Mouse (Mus musculus): ENCODE results near the gene C5ar1. TPM values are rescaled to one million over a fixed set of nuclear protein-coding genes. Genes with fewer than 3 reads are reported as not detected.

The C5ar1 gene
- total RNA-seq, 1 experiment, result not detected

DNA sequence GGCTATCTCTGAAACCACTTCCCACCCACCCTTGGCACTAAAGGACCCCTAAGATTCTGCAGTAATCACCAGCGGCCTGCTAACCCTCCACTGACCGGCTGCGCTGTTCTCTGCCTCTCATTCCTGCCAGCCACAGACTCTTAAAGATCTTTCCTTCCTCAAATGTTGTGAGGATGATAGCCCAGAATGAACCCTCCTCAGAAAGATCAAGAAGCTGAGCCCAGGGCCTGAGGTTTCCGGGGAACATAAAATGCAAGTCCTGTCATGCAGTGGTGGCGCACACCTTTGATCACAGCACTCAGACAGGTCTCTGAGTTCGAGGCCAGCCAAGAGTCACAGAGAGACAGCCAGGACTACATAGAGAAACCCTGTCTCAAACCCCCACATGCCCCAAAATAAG, 17.1 kb downstream of the C5ar1 start:
- in situ Hi-C loops (cut with MboI; ENCODE audit: low sequenced_read_pairs in 2 of 2, unreplicated experiment in 2 of 2), result no loop called here
- H3K36me3 ChIP-seq (ENCODE audit: control insufficient read depth, insufficient read depth, low read length, poor library complexity, severe bottlenecking), result no peaks in the 10 kb centered on the region
- no peak for TF ChIP-seq HCFC1 (IDR thresholded peaks at IDR 0.05; ENCODE audit: borderline replicate concordance, insufficient read depth, low read length)
- TF ChIP-seq MAFK (IDR thresholded peaks at IDR 0.05; ENCODE audit: insufficient read depth, low read depth, low read length), result no peak
- TF ChIP-seq CHD2 (IDR thresholded peaks at IDR 0.05; ENCODE audit: low read depth, low read length), result no peak
- TF ChIP-seq ZNF384 (IDR thresholded peaks at IDR 0.05; ENCODE audit: low read depth, low read length), result no peak
- no peak for TF ChIP-seq ZC3H11A (IDR thresholded peaks at IDR 0.05; ENCODE audit: borderline replicate concordance, low read depth, low read length)
- H3K9me3 ChIP-seq (ENCODE audit: control insufficient read depth, insufficient read depth, low read depth, low read length), result no peaks in the 10 kb centered on the region
- H3K27ac ChIP-seq (ENCODE audit: insufficient read depth, low read depth, low read length, poor library complexity, severe bottlenecking), result no peak overlapping the region
- H3K4me1 ChIP-seq (ENCODE audit: control insufficient read depth in 2 of 2, insufficient read depth in 2 of 2, low read length in 2 of 2, poor library complexity in 1 of 2), result peaks cover 1 to 2% of the 10 kb centered on the region in 2 experiments; a peak in 1 of 4 replicates
- H3K9ac ChIP-seq (ENCODE audit: insufficient read depth, low read depth, low read length, poor library complexity, severe bottlenecking), result no peak overlapping the region
- no peak overlapping the region for H3K4me3 ChIP-seq (ENCODE audit: insufficient read depth in 1 of 2, low read depth in 1 of 2, low read length in 2 of 2, poor library complexity in 1 of 2, severe bottlenecking in 1 of 2)
- no peak for DNase-seq (ENCODE audit: low read depth, low spot score)

- no peaks in the 10 kb centered on the region for H3K36me3 ChIP-seq (ENCODE audit: control insufficient read depth, insufficient read depth, low read length, poor library complexity, severe bottlenecking)
- H3K9ac ChIP-seq (ENCODE audit: insufficient read depth, low read depth, low read length, poor library complexity, severe bottlenecking), result no peak overlapping the region
- peaks cover 1 to 2% of the 10 kb centered on the region in 2 experiments; a peak in 1 of 4 replicates for H3K4me1 ChIP-seq (ENCODE audit: control insufficient read depth in 2 of 2, insufficient read depth in 2 of 2, low read length in 2 of 2, poor library complexity in 1 of 2)
- in situ Hi-C loops (cut with MboI; ENCODE audit: low sequenced_read_pairs in 2 of 2, unreplicated experiment in 2 of 2), result no loop called here
- H3K9me3 ChIP-seq (ENCODE audit: control insufficient read depth, insufficient read depth, low read depth, low read length), result no peaks in the 10 kb centered on the region
- no peak overlapping the region for H3K27ac ChIP-seq (ENCODE audit: insufficient read depth, low read depth, low read length, poor library complexity, severe bottlenecking)
- TF ChIP-seq ZC3H11A (IDR thresholded peaks at IDR 0.05; ENCODE audit: borderline replicate concordance, low read depth, low read length), result no peak
- TF ChIP-seq HCFC1 (IDR thresholded peaks at IDR 0.05; ENCODE audit: borderline replicate concordance, insufficient read depth, low read length), result no peak
- no peak for TF ChIP-seq ZNF384 (IDR thresholded peaks at IDR 0.05; ENCODE audit: low read depth, low read length)
- TF ChIP-seq MAFK (IDR thresholded peaks at IDR 0.05; ENCODE audit: insufficient read depth, low read depth, low read length), result no peak
- no peak for TF ChIP-seq CHD2 (IDR thresholded peaks at IDR 0.05; ENCODE audit: low read depth, low read length)
- DNase-seq (ENCODE audit: low read depth, low spot score), result peak; percentile 47
- no peak overlapping the region for H3K4me3 ChIP-seq (ENCODE audit: insufficient read depth in 1 of 2, low read depth in 1 of 2, low read length in 2 of 2, poor library complexity in 1 of 2, severe bottlenecking in 1 of 2)
These were observed 17.6 kb downstream of the C5ar1 start for GRCm38 (mm10) chr7:16241787-16242186.

DNA sequence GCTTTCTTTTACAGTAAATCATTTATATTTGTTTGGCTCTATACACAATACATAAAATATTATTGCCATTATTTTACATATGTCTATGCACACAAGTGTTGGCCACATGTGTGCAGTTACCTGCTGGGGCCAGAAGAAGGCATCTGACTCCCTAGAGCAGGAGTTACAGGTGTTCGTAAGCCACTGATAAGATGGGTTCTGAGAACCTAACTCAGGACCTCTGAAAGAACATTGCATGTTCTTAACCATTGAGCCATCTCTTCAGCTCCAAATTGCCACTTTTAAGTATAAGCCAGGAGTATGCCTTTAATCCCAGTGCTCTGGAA, 18.4 kb downstream of the C5ar1 start:
- in situ Hi-C loops (cut with MboI; ENCODE audit: low sequenced_read_pairs in 2 of 2, unreplicated experiment in 2 of 2), result no loop called here

GRCm38 (mm10) chr7:16240281-16240977, 18.9 kb downstream of the C5ar1 start:
- Histone ChIP-seq H3K4me3 (ENCODE audit: insufficient read depth in 1 of 2, low read depth in 1 of 2, low read length in 2 of 2, poor library complexity in 1 of 2, severe bottlenecking in 1 of 2) (no peak overlapping the region), H3K9ac (ENCODE audit: insufficient read depth, low read depth, low read length, poor library complexity, severe bottlenecking) (no peak overlapping the region), H3K4me1 (ENCODE audit: control insufficient read depth in 2 of 2, insufficient read depth in 2 of 2, low read length in 2 of 2, poor library complexity in 1 of 2) (peaks cover 1 to 2% of the 10 kb centered on the region in 2 experiments; a peak in 1 of 4 replicates), H3K27ac (ENCODE audit: insufficient read depth, low read depth, low read length, poor library complexity, severe bottlenecking) (no peak overlapping the region), H3K36me3 (ENCODE audit: control insufficient read depth, insufficient read depth, low read length, poor library complexity, severe bottlenecking) (no peaks in the 10 kb centered on the region), H3K9me3 (ENCODE audit: control insufficient read depth, insufficient read depth, low read depth, low read length) (no peaks in the 10 kb centered on the region)
- DNase-seq (ENCODE audit: low read depth, low spot score), result no peak
- in situ Hi-C loops (cut with MboI; ENCODE audit: low sequenced_read_pairs in 2 of 2, unreplicated experiment in 2 of 2), result no loop called here
- TF ChIP-seq MAFK (IDR thresholded peaks at IDR 0.05; ENCODE audit: insufficient read depth, low read depth, low read length), result no peak

More for the DNA sequence above, 18.4 kb downstream of the C5ar1 start:
- TF ChIP-seq ZNF384 (IDR thresholded peaks at IDR 0.05; ENCODE audit: low read depth, low read length), result no peak
- TF ChIP-seq CHD2 (IDR thresholded peaks at IDR 0.05; ENCODE audit: low read depth, low read length), result no peak
- no peak for TF ChIP-seq MAFK (IDR thresholded peaks at IDR 0.05; ENCODE audit: insufficient read depth, low read depth, low read length)
- TF ChIP-seq HCFC1 (IDR thresholded peaks at IDR 0.05; ENCODE audit: borderline replicate concordance, insufficient read depth, low read length), result no peak
- TF ChIP-seq ZC3H11A (IDR thresholded peaks at IDR 0.05; ENCODE audit: borderline replicate concordance, low read depth, low read length), result no peak
- Histone ChIP-seq H3K4me1 (ENCODE audit: control insufficient read depth in 2 of 2, insufficient read depth in 2 of 2, low read length in 2 of 2, poor library complexity in 1 of 2) (peaks cover 1 to 2% of the 10 kb centered on the region in 2 experiments; a peak in 1 of 4 replicates), H3K36me3 (ENCODE audit: control insufficient read depth, insufficient read depth, low read length, poor library complexity, severe bottlenecking) (no peaks in the 10 kb centered on the region), H3K4me3 (ENCODE audit: insufficient read depth in 1 of 2, low read depth in 1 of 2, low read length in 2 of 2, poor library complexity in 1 of 2, severe bottlenecking in 1 of 2) (no peak overlapping the region), H3K9ac (ENCODE audit: insufficient read depth, low read depth, low read length, poor library complexity, severe bottlenecking) (no peak overlapping the region), H3K9me3 (ENCODE audit: control insufficient read depth, insufficient read depth, low read depth, low read length) (no peaks in the 10 kb centered on the region), H3K27ac (ENCODE audit: insufficient read depth, low read depth, low read length, poor library complexity, severe bottlenecking) (no peak overlapping the region)
- DNase-seq (ENCODE audit: low read depth, low spot score), result no peak

Data from ES-E14 (cell line).